In the genomic region with DNA sequence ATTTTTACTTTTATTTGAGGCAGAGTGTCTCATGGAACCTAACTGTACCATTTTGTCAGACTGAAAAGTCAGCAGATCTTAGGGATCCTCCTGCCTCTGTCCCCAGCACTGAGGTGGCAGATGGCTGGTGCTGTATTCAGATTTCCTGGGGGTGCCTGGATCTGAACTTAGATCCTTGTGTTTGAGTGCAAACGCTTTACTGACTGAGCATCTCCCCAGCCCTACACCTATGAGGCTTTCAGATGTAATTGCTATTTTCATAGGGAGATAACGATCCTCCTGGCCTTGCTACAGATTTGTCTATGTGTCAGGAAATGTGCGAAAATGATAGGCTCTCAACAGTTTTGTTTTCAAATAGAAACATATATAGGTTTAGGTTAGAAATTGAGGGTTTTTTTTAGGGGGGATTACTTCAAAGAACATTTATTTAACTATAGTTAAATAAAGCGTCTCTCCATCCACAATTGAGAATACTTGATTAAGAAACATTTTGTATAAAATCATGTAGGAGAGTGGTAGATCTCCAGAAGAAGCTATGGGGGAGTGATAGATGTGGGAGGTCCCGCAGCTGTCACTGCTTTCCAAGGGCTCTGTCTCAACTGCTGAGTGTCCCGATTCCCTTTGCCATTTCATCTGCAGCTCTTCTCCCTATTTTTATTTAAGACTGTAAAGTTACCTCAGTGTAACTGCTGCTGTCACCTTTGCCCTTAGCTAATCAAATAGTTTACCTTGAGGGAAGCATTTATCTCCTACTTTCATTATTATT, we compare ENCODE assay signal across 20 mouse cellular contexts. TPM values are rescaled to one million over a fixed set of nuclear protein-coding genes. Genes with fewer than 3 reads are reported as not detected.
DNase-seq lines count a peak whose midpoint lies in the region.
"Had no signal": no experiment of that assay in that cellular context is flagged by ENCODE, and none has a peak within 500 bp of the region (broad histone marks: within the 10 kb centered on the region; RNA-seq: fewer than 3 reads in every experiment).

No protein-coding gene starts in this region.

- intact Hi-C loops in heart, postnatal 25 days (cut with DNase I) = no loop called here
- intact Hi-C loops in left cerebral cortex, postnatal 4 days (cut with DNase I) = no loop called here

- DNase-seq in heart, adult 11 months = peak; percentile 57
- DNase-seq in heart, postnatal 25 days (ENCODE audit: low spot score) = no peak
- peak; percentile 29 for DNase-seq in left cerebral cortex, adult 11 months (ENCODE audit: low spot score)
- no peak for DNase-seq in left cerebral cortex, postnatal 4 days
- DNase-seq in right cerebral cortex, adult 2 months (ENCODE audit: low spot score in 2 of 2) = peak; percentile 52 to 65
- DNase-seq in right cerebral cortex, postnatal 25 days = no peak
- no peak for DNase-seq in cerebellum, postnatal 10 days
- DNase-seq: adrenal gland, postnatal 25 days; cerebellum, adult 18-20 months; cerebellum, postnatal 14 days; forebrain, postnatal 0 days; gastrocnemius, adult 2 months; gastrocnemius, postnatal 36 days; heart, adult 2 months; heart, postnatal 10 days; kidney, adult 18-20 months; kidney, postnatal 25 days; liver, embryonic 13.5 days; lung, adult 2 months; lung, postnatal 10 days had no signal

RNA-seq across cellular contexts. Expression of gene Fto, which starts 25.2 kb away (rescaled TPM):
- total RNA-seq in heart, postnatal 25 days (2021) = 10 to 100 TPM; 65.9 to 67.1 TPM
- total RNA-seq in left cerebral cortex, postnatal 4 days (2021) = 100 to 1,000 TPM; 121 to 133 TPM

RNA-seq across cellular contexts. Expression of gene Rpgrip1l, which starts 25.5 kb away (rescaled TPM):
- total RNA-seq in heart, postnatal 25 days (2021) = 1 to 10 TPM; 3.8 to 5.1 TPM
- 10 to 100 TPM; 19.9 to 23.9 TPM for total RNA-seq in left cerebral cortex, postnatal 4 days (2021)

Comparison
In these comparisons a context has a peak if more than half of its experiments do, and no peak if none do; other contexts are left out.
1. DNase-seq: peak in heart, adult 11 months (single experiment), left cerebral cortex, adult 11 months (single experiment) and right cerebral cortex, adult 2 months (2 of 2); none in heart, postnatal 25 days (single experiment), left cerebral cortex, postnatal 4 days (single experiment), right cerebral cortex, postnatal 25 days (single experiment) and cerebellum, postnatal 10 days (0 of 2).